Mouse (Mus musculus): ENCODE measurements around the gene Ush2a.

DNA sequence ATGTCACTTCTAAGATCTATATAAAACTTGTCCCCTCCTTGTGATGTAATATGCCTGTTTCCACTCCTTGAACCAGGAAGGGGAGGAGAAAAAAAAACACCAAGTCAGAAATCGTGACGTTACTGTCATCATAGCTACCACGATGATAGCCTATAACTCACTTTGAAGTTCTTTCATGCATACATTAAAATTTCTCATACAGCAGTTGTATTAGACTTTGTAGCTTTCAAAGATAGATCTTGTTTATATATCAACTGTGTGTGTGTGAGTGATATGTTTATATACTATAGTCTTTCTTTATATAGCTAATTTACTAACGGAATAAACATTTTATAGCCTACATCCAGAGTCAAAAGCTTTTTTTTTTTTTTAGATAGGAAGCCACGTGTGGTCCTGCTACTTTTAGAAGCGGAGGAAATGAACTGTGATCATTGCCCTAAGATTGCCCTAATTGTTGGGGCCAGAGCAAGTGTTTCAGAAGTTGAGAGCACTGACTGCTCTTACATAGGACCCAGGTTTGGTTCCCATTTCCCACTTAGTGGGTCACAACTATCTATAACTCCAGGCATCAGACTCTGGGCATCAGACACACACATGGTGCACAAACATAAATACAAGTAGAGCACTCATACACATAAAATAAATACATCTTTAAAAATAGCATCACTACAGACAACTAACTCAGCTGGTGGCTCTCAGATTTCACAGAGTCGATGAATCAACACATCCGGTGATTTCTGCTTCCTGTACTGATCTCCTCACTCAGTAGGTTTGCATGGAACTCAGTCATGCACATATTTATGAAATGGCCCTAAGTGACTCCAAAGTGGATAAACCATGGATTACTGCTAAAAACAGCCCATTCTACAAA lies 413.1 kb downstream of the Ush2a start:
- TF ChIP-seq POLR2A (IDR thresholded peaks at IDR 0.05; ENCODE audit: extremely low read depth, insufficient read depth, low read length) (no peak), CTCF (IDR thresholded peaks at IDR 0.05; ENCODE audit: low read depth, low read length) (no peak)
